Mouse (Mus musculus): ENCODE measurements around the gene Runx1. TPM values are rescaled to one million over a fixed set of nuclear protein-coding genes. Genes with fewer than 3 reads are reported as not detected.

The Runx1 gene
- polyA plus RNA-seq, 1 experiment, result 38.8 TPM

GRCm38 (mm10) chr16:92753139-92753538, 72.8 kb downstream of the Runx1 start:
- no peak overlapping the region for H3K4me2 ChIP-seq (ENCODE audit: low read depth)
- H3K79me2 ChIP-seq (ENCODE audit: control insufficient read depth, insufficient read depth), result peaks cover 63% of the 10 kb centered on the region
- H3K36me3 ChIP-seq (ENCODE audit: control insufficient read depth, insufficient read depth), result no peaks in the 10 kb centered on the region
- H3K4me3 ChIP-seq, result no peak overlapping the region
- no peak overlapping the region for H3ac ChIP-seq (ENCODE audit: control insufficient read depth, insufficient read length)
- H3K27me3 ChIP-seq (ENCODE audit: control insufficient read depth, insufficient read depth, insufficient read length), result no peaks in the 10 kb centered on the region
- no peak for TF ChIP-seq REST (IDR thresholded peaks at IDR 0.05; ENCODE audit: insufficient read depth, insufficient read length)
- no peak for TF ChIP-seq POLR2AphosphoS2 (IDR thresholded peaks at IDR 0.05; ENCODE audit: insufficient read length, low read depth)
- no peak for TF ChIP-seq CEBPB (IDR thresholded peaks at IDR 0.05; ENCODE audit: insufficient read depth, poor library complexity, severe bottlenecking)
- TF ChIP-seq SRF (IDR thresholded peaks at IDR 0.05; ENCODE audit: control insufficient read depth, insufficient read length, low read depth), result no peak
- no peak for TF ChIP-seq TCF3 (IDR thresholded peaks at IDR 0.05; ENCODE audit: insufficient read length, low read depth)
- no peak for TF ChIP-seq TCF12 (IDR thresholded peaks at IDR 0.05; ENCODE audit: insufficient read depth, poor library complexity, severe bottlenecking)

GRCm38 (mm10) chr16:92748272-92748671, 77.7 kb downstream of the Runx1 start:
- Histone ChIP-seq H3K79me2 (ENCODE audit: control insufficient read depth, insufficient read depth) (peaks cover 63% of the 10 kb centered on the region), H3K27me3 (ENCODE audit: control insufficient read depth, insufficient read depth, insufficient read length) (no peaks in the 10 kb centered on the region), H3K4me3 (no peak overlapping the region), H3ac (ENCODE audit: control insufficient read depth, insufficient read length) (no peak overlapping the region), H3K36me3 (ENCODE audit: control insufficient read depth, insufficient read depth) (peaks cover 4% of the 10 kb centered on the region), H3K4me2 (ENCODE audit: low read depth) (no peak overlapping the region)
- TF ChIP-seq SRF (IDR thresholded peaks at IDR 0.05; ENCODE audit: control insufficient read depth, insufficient read length, low read depth) (no peak), USF1 (IDR thresholded peaks at IDR 0.05; ENCODE audit: low read depth) (no peak), CEBPB (IDR thresholded peaks at IDR 0.05; ENCODE audit: insufficient read depth, poor library complexity, severe bottlenecking) (no peak), POLR2A (IDR thresholded peaks at IDR 0.05; ENCODE audit: insufficient read length, low read depth) (no peak), MYOD1 (IDR thresholded peaks at IDR 0.05; ENCODE audit: control insufficient read depth in 1 of 3, insufficient read length in 2 of 3, low read depth in 2 of 3) (no peak), TCF3 (IDR thresholded peaks at IDR 0.05; ENCODE audit: insufficient read length, low read depth) (no peak)

GRCm38 (mm10) chr16:92747062-92747461, 78.9 kb downstream of the Runx1 start:
- TF ChIP-seq POLR2A (IDR thresholded peaks at IDR 0.05; ENCODE audit: insufficient read length, low read depth), result no peak
- TF ChIP-seq MYOG (IDR thresholded peaks at IDR 0.05; ENCODE audit: control insufficient read depth in 1 of 3, insufficient read depth in 1 of 3, insufficient read length in 2 of 3, low read depth in 2 of 3), result no peak
- TF ChIP-seq SRF (IDR thresholded peaks at IDR 0.05; ENCODE audit: control insufficient read depth, insufficient read length, low read depth), result no peak
- TF ChIP-seq E2F4 (IDR thresholded peaks at IDR 0.05; ENCODE audit: insufficient read depth), result no peak
- TF ChIP-seq USF1 (IDR thresholded peaks at IDR 0.05; ENCODE audit: low read depth), result no peak
- TF ChIP-seq POLR2AphosphoS2 (IDR thresholded peaks at IDR 0.05; ENCODE audit: insufficient read length, low read depth), result no peak
- no peak for TF ChIP-seq TCF3 (IDR thresholded peaks at IDR 0.05; ENCODE audit: insufficient read length, low read depth)
- no peak for TF ChIP-seq REST (IDR thresholded peaks at IDR 0.05; ENCODE audit: insufficient read depth, insufficient read length)
- no peak for TF ChIP-seq MAX (IDR thresholded peaks at IDR 0.05; ENCODE audit: low read depth)
- TF ChIP-seq MYOD1 (IDR thresholded peaks at IDR 0.05; ENCODE audit: control insufficient read depth in 1 of 3, insufficient read length in 2 of 3, low read depth in 2 of 3), result no peak
- no peak for TF ChIP-seq CEBPB (IDR thresholded peaks at IDR 0.05; ENCODE audit: insufficient read depth, poor library complexity, severe bottlenecking)
- no peak for TF ChIP-seq TCF12 (IDR thresholded peaks at IDR 0.05; ENCODE audit: insufficient read depth, poor library complexity, severe bottlenecking)
- no peak overlapping the region for H3K4me2 ChIP-seq (ENCODE audit: low read depth)
- no peaks in the 10 kb centered on the region for H3K27me3 ChIP-seq (ENCODE audit: control insufficient read depth, insufficient read depth, insufficient read length)
- H3K4me3 ChIP-seq, result no peak overlapping the region
- no peak overlapping the region for H3ac ChIP-seq (ENCODE audit: control insufficient read depth, insufficient read length)
- peaks cover 4% of the 10 kb centered on the region for H3K36me3 ChIP-seq (ENCODE audit: control insufficient read depth, insufficient read depth)
- H3K79me2 ChIP-seq (ENCODE audit: control insufficient read depth, insufficient read depth), result peaks cover 75% of the 10 kb centered on the region

- Histone ChIP-seq H3K4me2 (ENCODE audit: low read depth) (no peak overlapping the region), H3ac (ENCODE audit: control insufficient read depth, insufficient read length) (no peak overlapping the region), H3K27me3 (ENCODE audit: control insufficient read depth, insufficient read depth, insufficient read length) (no peaks in the 10 kb centered on the region)
Measured at GRCm38 (mm10) chr16:92745239-92745638, 80.7 kb downstream of the Runx1 start.

GRCm38 (mm10) chr16:92744172-92744777, 81.7 kb downstream of the Runx1 start:
- H3K4me2 ChIP-seq (ENCODE audit: low read depth), result no peak overlapping the region
- no peak overlapping the region for H3ac ChIP-seq (ENCODE audit: control insufficient read depth, insufficient read length)
- TF ChIP-seq POLR2AphosphoS2 (IDR thresholded peaks at IDR 0.05; ENCODE audit: insufficient read length, low read depth), result no peak
- no peak for TF ChIP-seq MYOD1 (IDR thresholded peaks at IDR 0.05; ENCODE audit: control insufficient read depth in 1 of 3, insufficient read length in 2 of 3, low read depth in 2 of 3)
- no peak for TF ChIP-seq USF1 (IDR thresholded peaks at IDR 0.05; ENCODE audit: low read depth)
- TF ChIP-seq POLR2A (IDR thresholded peaks at IDR 0.05; ENCODE audit: insufficient read length, low read depth), result no peak
- TF ChIP-seq TCF12 (IDR thresholded peaks at IDR 0.05; ENCODE audit: insufficient read depth, poor library complexity, severe bottlenecking), result no peak
- no peak for TF ChIP-seq MAX (IDR thresholded peaks at IDR 0.05; ENCODE audit: low read depth)
- no peak for TF ChIP-seq E2F4 (IDR thresholded peaks at IDR 0.05; ENCODE audit: insufficient read depth)
- TF ChIP-seq CEBPB (IDR thresholded peaks at IDR 0.05; ENCODE audit: insufficient read depth, poor library complexity, severe bottlenecking), result no peak
- no peak for TF ChIP-seq REST (IDR thresholded peaks at IDR 0.05; ENCODE audit: insufficient read depth, insufficient read length)
- no peak for TF ChIP-seq MYOG (IDR thresholded peaks at IDR 0.05; ENCODE audit: control insufficient read depth in 1 of 3, insufficient read depth in 1 of 3, insufficient read length in 2 of 3, low read depth in 2 of 3)
- TF ChIP-seq SRF (IDR thresholded peaks at IDR 0.05; ENCODE audit: control insufficient read depth, insufficient read length, low read depth), result no peak
- no peak for TF ChIP-seq TCF3 (IDR thresholded peaks at IDR 0.05; ENCODE audit: insufficient read length, low read depth)
- H3K27me3 ChIP-seq (ENCODE audit: control insufficient read depth, insufficient read depth, insufficient read length), result no peaks in the 10 kb centered on the region
- peaks cover 77% of the 10 kb centered on the region for H3K79me2 ChIP-seq (ENCODE audit: control insufficient read depth, insufficient read depth)
- H3K4me3 ChIP-seq, result no peak overlapping the region
- peaks cover 9% of the 10 kb centered on the region for H3K36me3 ChIP-seq (ENCODE audit: control insufficient read depth, insufficient read depth)

More at GRCm38 (mm10) chr16:92745239-92745638, 80.7 kb downstream of the Runx1 start:
- Histone ChIP-seq H3K4me3 (no peak overlapping the region), H3K36me3 (ENCODE audit: control insufficient read depth, insufficient read depth) (peaks cover 9% of the 10 kb centered on the region), H3K79me2 (ENCODE audit: control insufficient read depth, insufficient read depth) (peaks cover 79% of the 10 kb centered on the region)
- no peak for TF ChIP-seq TCF12 (IDR thresholded peaks at IDR 0.05; ENCODE audit: insufficient read depth, poor library complexity, severe bottlenecking)
- TF ChIP-seq USF1 (IDR thresholded peaks at IDR 0.05; ENCODE audit: low read depth), result no peak
- no peak for TF ChIP-seq MYOD1 (IDR thresholded peaks at IDR 0.05; ENCODE audit: control insufficient read depth in 1 of 3, insufficient read length in 2 of 3, low read depth in 2 of 3)

Measured in myocyte (in vitro differentiated cells).